8 mouse cellular contexts compared by ENCODE assay signal in genomic region chr16:7419655-7420281, GRCm38 (mm10).
DNase-seq lines count a peak whose midpoint lies in the region; ATAC-seq lines count a peak whose summit lies in the region.

No protein-coding gene starts in this region.

- H3K9ac ChIP-seq in heart, embryonic 12.5 days, result no peak overlapping the region
- no peak overlapping the region for H3K9ac ChIP-seq in kidney, embryonic 14.5 days (ENCODE audit: low read depth, low read length)
- 0 out of 2 replicates have a peak overlapping the region, but pooled peaks have one; percentile 3 for H3K9ac ChIP-seq in limb, embryonic 11.5 days (ENCODE audit: low read length)

- no peaks in the 10 kb centered on the region for H3K27me3 ChIP-seq in heart, embryonic 12.5 days (replicated peaks)
- no peaks in the 10 kb centered on the region for H3K27me3 ChIP-seq in kidney, embryonic 14.5 days (ENCODE audit: control insufficient read depth, insufficient read depth, low read length)
- no peaks in the 10 kb centered on the region for H3K27me3 ChIP-seq in limb, embryonic 11.5 days (ENCODE audit: control insufficient read depth, insufficient read depth, low read length)

- peak overlapping the region; percentile 33 for H3K4me2 ChIP-seq in heart, embryonic 12.5 days
- peak overlapping the region; percentile 30 for H3K4me2 ChIP-seq in kidney, embryonic 14.5 days (replicated peaks; ENCODE audit: low read depth, low read length)
- peak overlapping the region; percentile 31 for H3K4me2 ChIP-seq in limb, embryonic 11.5 days (ENCODE audit: low read depth, severe bottlenecking)

- peak; percentile 12 to 26 for DNase-seq in cerebellum, adult 18-20 months
- no peak for DNase-seq in cerebellum, adult 8-10 months
- DNase-seq in embryo, embryonic 10 days (ENCODE audit: low spot score), result peak; percentile 32
- peak; percentile 44 for DNase-seq in limb, embryonic 11.5 days (ENCODE audit: low spot score)
- DNase-seq in naive thymus-derived CD4-positive, alpha-beta T cell, adult 2 months (ENCODE audit: low read depth), result peak; percentile 21
- DNase-seq in thymus, postnatal 25 days, result peak; percentile 65

- 0 out of 2 replicates have a peak overlapping the region, but pooled peaks have one; percentile 3 for H3K27ac ChIP-seq in heart, embryonic 12.5 days (ENCODE audit: poor library complexity, severe bottlenecking)
- H3K27ac ChIP-seq in kidney, embryonic 14.5 days (ENCODE audit: low read depth, low read length), result peak overlapping the region; percentile 20; the same call in 1 of the 2 replicates
- H3K27ac ChIP-seq in limb, embryonic 11.5 days (replicated peaks; ENCODE audit: low read depth, low read length), result 0 out of 2 replicates have a peak overlapping the region, but pooled peaks have one; percentile 33

- H3K4me1 ChIP-seq in heart, embryonic 12.5 days (replicated peaks), result peaks cover 7% of the 10 kb centered on the region; the same call in 1 of the 2 replicates
- H3K4me1 ChIP-seq in kidney, embryonic 14.5 days (ENCODE audit: control insufficient read depth, insufficient read depth, low read length), result no peaks in the 10 kb centered on the region
- H3K4me1 ChIP-seq in limb, embryonic 11.5 days (ENCODE audit: control insufficient read depth, insufficient read depth, low read length), result peaks cover 5% of the 10 kb centered on the region; the same call in 1 of the 2 replicates

- peak; percentile 68 for ATAC-seq in heart, embryonic 12.5 days (ENCODE audit: insufficient number of reproducible peaks, low FRiP score)
- ATAC-seq in kidney, embryonic 14.5 days (ENCODE audit: low FRiP score, low TSS enrichment), result peak; percentile 85
- peak; percentile 54; the same call in 1 of the 2 replicates for ATAC-seq in limb, embryonic 11.5 days (ENCODE audit: insufficient number of reproducible peaks, low FRiP score, low TSS enrichment, low read depth)

- peak overlapping the region; percentile 0; the same call in 1 of the 2 replicates for H3K4me3 ChIP-seq in heart, embryonic 12.5 days
- H3K4me3 ChIP-seq in kidney, embryonic 14.5 days (ENCODE audit: low read length), result peak overlapping the region; percentile 4; the same call in 1 of the 2 replicates
- no peak overlapping the region for H3K4me3 ChIP-seq in limb, embryonic 11.5 days (ENCODE audit: low read depth, low read length)

- H3K36me3 ChIP-seq in heart, embryonic 12.5 days, result no peaks in the 10 kb centered on the region
- H3K36me3 ChIP-seq in kidney, embryonic 14.5 days (ENCODE audit: control insufficient read depth, insufficient read depth, low read length), result no peaks in the 10 kb centered on the region
- no peaks in the 10 kb centered on the region for H3K36me3 ChIP-seq in limb, embryonic 11.5 days (ENCODE audit: control insufficient read depth, insufficient read depth, low read length)

- H3K9me3 ChIP-seq in heart, embryonic 12.5 days (replicated peaks), result no peaks in the 10 kb centered on the region
- no peaks in the 10 kb centered on the region for H3K9me3 ChIP-seq in kidney, embryonic 14.5 days (ENCODE audit: control insufficient read depth, low read length)
- no peaks in the 10 kb centered on the region for H3K9me3 ChIP-seq in limb, embryonic 11.5 days (ENCODE audit: control insufficient read depth, low read length)

- WGBS in heart, embryonic 12.5 days, result 25% methylated on average over 12 of the region's 12 CpGs
- 11% methylated on average over 12 of the region's 12 CpGs for WGBS in kidney, embryonic 14.5 days
- WGBS in limb, embryonic 11.5 days, result 14% methylated on average over 12 of the region's 12 CpGs
